Mouse (Mus musculus) ES-E14 (cell line): ENCODE measurements around the gene Figla. TPM values are rescaled to one million over a fixed set of nuclear protein-coding genes. Genes with fewer than 3 reads are reported as not detected.

Source experiments
- DNase-seq: peaks from one replicate; pipeline ENCODE4 v3.0.0-alpha.2; 2013; ENCODE audit warnings: low read depth, low spot score
- H3K27ac ChIP-seq: 2 replicates; pipeline ENCODE4 v1.5.1; 2012; ENCODE audit warnings: low read depth, mild to moderate bottlenecking, low read length, moderate library complexity, mixed read lengths; ENCODE audit not compliant: poor library complexity, insufficient read depth, severe bottlenecking
- H3K36me3 ChIP-seq: 2 replicates; pipeline ENCODE4 v1.6.1; 2012; ENCODE audit warnings: mild to moderate bottlenecking, low read length, moderate library complexity, mixed read lengths; ENCODE audit not compliant: control insufficient read depth, poor library complexity, insufficient read depth, severe bottlenecking
- H3K4me1 ChIP-seq, 2 experiments: fragments of 150-350 bp in 1 of 2; sonication (generic) in 1 of 2; 2 replicates each; pipeline ENCODE4 v1.6.1; 2012; ENCODE audit warnings: low read length in 2 of 2, mild to moderate bottlenecking in 1 of 2, mixed read lengths in 1 of 2; ENCODE audit not compliant: control insufficient read depth in 2 of 2, insufficient read depth in 2 of 2, poor library complexity in 1 of 2
- H3K4me3 ChIP-seq, 2 experiments: fragments of 150-350 bp in 1 of 2; sonication (generic) in 1 of 2; 2 replicates each; pipeline ENCODE4 v1.5.1; 2012; ENCODE audit warnings: low read length in 2 of 2, low read depth in 1 of 2, mild to moderate bottlenecking in 1 of 2, mixed read lengths in 1 of 2; ENCODE audit not compliant: insufficient read depth in 1 of 2, poor library complexity in 1 of 2, severe bottlenecking in 1 of 2
- H3K9ac ChIP-seq: 2 replicates; pipeline ENCODE4 v1.6.1; 2012; ENCODE audit warnings: low read depth, mild to moderate bottlenecking, low read length, mixed read lengths; ENCODE audit not compliant: poor library complexity, insufficient read depth, severe bottlenecking
- H3K9me3 ChIP-seq: fragments of 150-350 bp; sonication (generic); 2 replicates; pipeline ENCODE4 v1.6.1; 2012; ENCODE audit warnings: low read depth, mild to moderate bottlenecking, low read length; ENCODE audit not compliant: control insufficient read depth, insufficient read depth
- CHD2 ChIP-seq: IDR thresholded peaks from 2 replicates; pipeline ENCODE4 v1.6.1; 2014; ENCODE audit warnings: mild to moderate bottlenecking, low read depth, low read length, inconsistent platforms
- HCFC1 ChIP-seq: IDR thresholded peaks from 2 replicates; pipeline ENCODE4 v1.6.1; 2012; ENCODE audit warnings: low read length, inconsistent platforms, borderline replicate concordance; ENCODE audit not compliant: insufficient read depth
- MAFK ChIP-seq: IDR thresholded peaks from 2 replicates; pipeline ENCODE4 v1.6.1; 2014; ENCODE audit warnings: mild to moderate bottlenecking, low read depth, low read length, inconsistent platforms; ENCODE audit not compliant: insufficient read depth
- ZC3H11A ChIP-seq: IDR thresholded peaks from 2 replicates; pipeline ENCODE4 v1.6.1; 2012; ENCODE audit warnings: low read depth, mild to moderate bottlenecking, inconsistent platforms, low read length, borderline replicate concordance
- ZNF384 ChIP-seq: IDR thresholded peaks from 2 replicates; pipeline ENCODE4 v1.6.1; 2012; ENCODE audit warnings: low read depth, low read length, inconsistent platforms
- in situ Hi-C, 2 experiments: fragments of 600-800 bp; cut with MboI; formaldehyde crosslinking; loops; one replicate each; pipeline ENCODE4 v1.15.1; 2025; ENCODE audit warnings: low sequenced_read_pairs in 2 of 2, inconsistent platforms in 1 of 2; ENCODE audit not compliant: unreplicated experiment in 2 of 2
- total RNA-seq: library from RNA; depleted of rRNA; stranded (reverse); fragments of 300-350 nt; gene quantifications from 2 replicates; pipeline ENCODE4 v1.2.3, GENCODE M21; 2012

Figla gene
- total RNA-seq, 1 experiment: not detected

DNA sequence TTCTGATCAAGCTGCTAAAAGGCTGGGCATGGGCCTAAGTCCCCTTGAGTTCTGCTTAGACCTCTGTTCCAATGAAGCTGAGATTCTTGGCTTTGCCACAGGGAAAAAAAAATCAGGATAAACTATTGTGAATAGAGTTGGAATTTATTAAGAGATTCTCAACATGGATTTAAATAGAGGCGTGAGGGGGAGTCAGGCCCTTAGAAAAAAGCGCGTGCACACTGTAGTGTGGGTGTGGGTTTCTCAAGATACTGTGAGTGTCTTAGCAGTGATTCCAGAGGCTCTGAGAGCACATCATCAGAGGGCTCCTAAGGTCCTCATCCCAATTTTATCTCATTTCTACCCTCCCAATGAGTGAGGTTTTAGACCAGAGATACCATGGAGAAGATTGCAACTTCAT, 44.2 kb downstream of the Figla start:
- DNase-seq: no peak
- peaks cover 0 to 2% of the 10 kb centered on the region in 2 experiments; a peak in 1 of 4 replicates for H3K4me1 ChIP-seq
- in situ Hi-C loops: no loop called here
- H3K9me3 ChIP-seq: no peaks in the 10 kb centered on the region
- no peak overlapping the region for H3K9ac ChIP-seq
- no peak overlapping the region for H3K4me3 ChIP-seq
- no peaks in the 10 kb centered on the region for H3K36me3 ChIP-seq
- H3K27ac ChIP-seq: no peak overlapping the region
- TF ChIP-seq ZC3H11A (no peak), HCFC1 (no peak), ZNF384 (no peak), MAFK (no peak), CHD2 (no peak)

GRCm38 (mm10) chr6:86062226-86062625, 46.3 kb downstream of the Figla start:
- no peak overlapping the region for H3K9ac ChIP-seq
- H3K27ac ChIP-seq: no peak overlapping the region
- H3K4me1 ChIP-seq: peaks cover 0 to 2% of the 10 kb centered on the region in 2 experiments; a peak in 1 of 4 replicates

GRCm38 (mm10) chr6:86062684-86063083, 46.7 kb downstream of the Figla start:
- Histone ChIP-seq H3K27ac (no peak overlapping the region), H3K9me3 (no peaks in the 10 kb centered on the region), H3K36me3 (no peaks in the 10 kb centered on the region), H3K4me3 (no peak overlapping the region), H3K4me1 (peaks cover 0 to 2% of the 10 kb centered on the region in 2 experiments; a peak in 1 of 4 replicates), H3K9ac (no peak overlapping the region)
- no peak for TF ChIP-seq CHD2
- TF ChIP-seq HCFC1: no peak
- no peak for TF ChIP-seq ZC3H11A
- TF ChIP-seq MAFK: no peak
- no peak for TF ChIP-seq ZNF384
- in situ Hi-C loops: no loop called here
- DNase-seq: no peak

More at GRCm38 (mm10) chr6:86062226-86062625, 46.3 kb downstream of the Figla start:
- Histone ChIP-seq H3K9me3 (no peaks in the 10 kb centered on the region), H3K4me3 (no peak overlapping the region), H3K36me3 (no peaks in the 10 kb centered on the region)
- in situ Hi-C loops: no loop called here
- TF ChIP-seq HCFC1 (no peak), ZC3H11A (no peak), MAFK (no peak), CHD2 (no peak), ZNF384 (no peak)
- DNase-seq: no peak

DNA sequence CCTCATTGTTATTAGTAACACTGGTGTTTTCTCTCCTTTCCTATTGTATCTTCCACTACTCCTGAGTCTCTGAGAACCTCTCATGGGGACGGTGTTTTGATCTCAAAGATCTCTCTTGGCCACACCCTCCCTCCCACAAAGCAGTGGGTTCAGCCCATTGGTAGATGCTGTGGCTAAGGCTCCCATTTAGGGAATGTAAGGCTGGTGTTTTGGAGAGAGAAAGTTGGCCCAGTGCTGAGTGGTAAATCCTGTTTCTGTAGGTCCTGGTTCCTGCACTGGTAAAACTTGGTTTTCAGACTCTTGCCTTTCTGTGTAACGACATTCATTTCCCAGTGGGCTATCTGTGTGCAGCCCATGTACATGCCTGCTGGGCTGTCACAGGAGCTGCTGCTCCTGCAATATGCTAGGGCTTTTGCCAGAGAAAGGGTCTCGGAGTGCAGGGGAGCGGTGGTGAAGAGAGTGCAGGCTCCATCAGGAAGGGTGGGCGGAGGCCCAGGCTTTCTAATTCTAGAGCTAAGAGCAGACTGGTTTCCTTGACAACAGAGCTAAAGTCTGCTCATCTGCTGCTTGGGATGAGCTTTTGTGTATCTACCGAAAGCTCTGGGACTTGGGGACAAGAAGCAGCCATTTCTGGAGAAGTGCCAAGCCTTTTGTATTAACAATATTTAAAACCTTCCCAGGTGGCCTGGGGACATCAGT, 48.5 kb downstream of the Figla start:
- in situ Hi-C loops: no loop called here
- H3K9me3 ChIP-seq: no peaks in the 10 kb centered on the region
- no peak for TF ChIP-seq MAFK
- no peak for TF ChIP-seq ZNF384
- no peak for TF ChIP-seq ZC3H11A
- TF ChIP-seq CHD2: no peak
- no peak for TF ChIP-seq HCFC1
- DNase-seq: no peak
- no peak overlapping the region for H3K27ac ChIP-seq
- no peak overlapping the region for H3K9ac ChIP-seq
- H3K4me1 ChIP-seq: peaks cover 0 to 2% of the 10 kb centered on the region in 2 experiments; a peak in 1 of 4 replicates
- H3K4me3 ChIP-seq: no peak overlapping the region
- no peaks in the 10 kb centered on the region for H3K36me3 ChIP-seq
